Mouse (Mus musculus): Measurements from ENCODE around the gene Mthfsl.
"Not testable (repeated sequence)": the region's sequence is repeated elsewhere in the genome, so short reads cannot be mapped to it uniquely, and the experiment has no call there.

Gene Mthfsl

DNA sequence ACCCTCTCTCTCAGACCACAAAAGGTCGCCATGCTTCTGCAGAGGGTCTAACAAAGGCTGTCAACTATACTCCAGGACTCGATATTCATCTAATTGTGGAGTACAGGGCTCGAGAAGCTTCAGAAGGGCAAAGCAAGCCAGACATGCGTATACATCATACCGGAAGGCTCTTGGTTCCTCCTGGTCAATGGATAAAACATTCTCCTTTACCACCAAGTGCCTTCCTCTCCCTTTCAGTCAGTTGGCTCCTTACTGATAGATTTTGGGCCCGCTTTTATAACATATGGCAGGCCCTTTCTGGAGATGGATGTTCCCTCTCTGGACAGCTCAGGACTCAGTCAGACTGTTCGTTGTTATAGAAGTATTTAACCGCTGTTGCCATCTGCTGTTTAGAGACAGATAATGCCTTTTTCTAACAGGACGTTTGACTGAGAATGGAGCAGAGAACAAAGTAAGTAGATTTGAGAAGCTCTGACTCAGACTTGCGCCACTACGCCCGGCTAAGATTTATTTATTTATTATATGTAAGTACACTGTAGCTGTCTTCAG, at the start of gene Mthfsl:
Gene Mthfsl, minus strand, starts transcription at position 308 of the 549 bp plus-strand sequence.
- peak; percentile 90 for DNase-seq

GRCm38 (mm10) chr9:88769470-88769869, 49.4 kb upstream of the Mthfsl start:
- peak; percentile 91 for DNase-seq

DNA sequence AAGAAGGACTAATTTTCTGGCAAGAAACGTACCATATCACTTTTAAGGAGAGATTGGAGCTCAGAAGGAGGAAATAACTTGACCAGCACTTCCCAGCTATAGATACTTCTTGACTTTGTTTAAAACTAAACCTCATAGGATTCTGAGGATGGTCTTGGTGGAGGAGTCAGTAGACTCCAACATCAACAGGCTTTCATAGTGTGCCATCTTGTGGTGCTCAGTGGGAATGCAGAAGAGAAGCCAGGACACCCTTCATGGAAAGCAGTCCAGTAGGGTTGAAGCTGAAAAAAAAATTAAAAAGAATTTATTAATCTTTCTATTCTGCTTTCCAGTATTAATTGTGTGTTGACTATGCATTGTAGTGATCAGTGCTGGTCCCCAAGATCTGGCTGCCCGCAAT, 26.6 kb upstream of the Mthfsl start:
- DNase-seq = not testable (repeated sequence)

DNA sequence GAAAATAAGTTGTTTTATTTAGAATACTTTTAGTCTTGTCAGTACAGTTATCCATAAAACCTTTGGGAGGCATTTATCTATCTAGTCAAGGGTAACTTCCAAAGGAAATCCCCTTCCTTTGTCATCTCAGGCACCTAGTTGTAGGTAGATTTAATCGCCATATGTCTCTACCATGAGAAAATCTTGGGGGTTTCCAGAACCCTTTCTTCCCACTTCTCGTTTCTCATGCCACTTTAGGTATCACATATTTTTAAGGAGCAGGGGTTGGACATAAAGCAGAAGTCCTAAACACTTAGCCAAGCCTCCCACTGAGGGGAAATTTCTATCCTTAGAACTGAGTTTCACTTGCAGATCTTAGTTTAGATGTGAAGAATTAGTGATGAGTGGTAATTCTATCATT, 25.9 kb upstream of the Mthfsl start:
- DNase-seq = not testable (repeated sequence)

GRCm38 (mm10) chr9:88735289-88735688, 15.2 kb upstream of the Mthfsl start:
- not testable (repeated sequence) for DNase-seq

- not testable (repeated sequence) for DNase-seq
Measured at GRCm38 (mm10) chr9:88733182-88733581, 13.1 kb upstream of the Mthfsl start.

DNA sequence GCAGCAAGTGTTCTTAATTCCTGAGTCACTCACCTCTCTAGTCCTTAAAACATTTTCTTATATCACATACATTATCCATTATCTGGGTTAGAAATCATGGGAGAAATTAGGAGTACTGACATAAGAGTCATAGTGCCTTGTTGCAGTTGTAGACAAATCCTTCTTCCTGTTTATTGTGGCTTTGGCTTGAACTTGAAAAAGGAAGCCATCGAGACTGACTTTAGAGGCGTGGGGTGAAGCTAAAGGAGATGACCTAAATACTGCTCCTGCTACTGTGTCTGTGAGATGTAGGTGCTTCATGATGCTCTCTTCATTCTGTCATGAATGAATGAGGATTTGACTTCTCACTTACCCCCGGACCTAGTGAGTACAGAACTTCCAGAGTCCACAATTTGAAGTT, 12.2 kb upstream of the Mthfsl start:
- not testable (repeated sequence) for DNase-seq

GRCm38 (mm10) chr9:88731728-88732127, 11.6 kb upstream of the Mthfsl start, which contains the start of gene Bcl2a1d:
TSS of gene Bcl2a1d (minus strand) at chr9:88731914.
- DNase-seq = peak; percentile 89

- not testable (repeated sequence) for DNase-seq
Measured at GRCm38 (mm10) chr9:88728311-88728710, 8.2 kb upstream of the Mthfsl start.

GRCm38 (mm10) chr9:88721628-88722027, 1.5 kb upstream of the Mthfsl start:
- not testable (repeated sequence) for DNase-seq

GRCm38 (mm10) chr9:88719073-88719921, 799 bp downstream of the Mthfsl start:
- DNase-seq = peak; percentile 97

- peak; percentile 80 for DNase-seq
Measured at GRCm38 (mm10) chr9:88718593-88718992, 1.5 kb downstream of the Mthfsl start.

DNA sequence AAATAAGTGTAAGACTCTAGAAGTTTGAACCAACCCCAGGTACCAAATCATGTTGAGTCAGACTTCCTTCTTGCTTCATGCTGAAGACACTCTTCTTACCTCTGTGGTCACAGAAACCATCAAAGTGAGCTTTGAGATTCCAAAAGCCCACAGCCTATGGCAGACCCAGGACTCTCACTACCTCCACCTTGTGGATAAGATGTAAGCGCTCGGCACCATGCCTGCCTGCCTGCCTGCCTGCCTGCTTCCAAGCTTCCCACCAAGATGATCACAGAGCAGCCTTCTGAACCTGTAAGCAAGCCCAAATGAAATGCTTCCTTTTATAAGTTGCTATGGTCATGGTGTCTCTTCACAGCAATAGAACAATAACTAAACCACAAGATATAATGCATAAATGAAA, 2.0 kb downstream of the Mthfsl start:
- peak; percentile 89 for DNase-seq

GRCm38 (mm10) chr9:88714515-88714914, 5.6 kb downstream of the Mthfsl start:
- not testable (repeated sequence) for DNase-seq

- not testable (repeated sequence) for DNase-seq
Measured at GRCm38 (mm10) chr9:88712164-88712749, 7.8 kb downstream of the Mthfsl start.

DNA sequence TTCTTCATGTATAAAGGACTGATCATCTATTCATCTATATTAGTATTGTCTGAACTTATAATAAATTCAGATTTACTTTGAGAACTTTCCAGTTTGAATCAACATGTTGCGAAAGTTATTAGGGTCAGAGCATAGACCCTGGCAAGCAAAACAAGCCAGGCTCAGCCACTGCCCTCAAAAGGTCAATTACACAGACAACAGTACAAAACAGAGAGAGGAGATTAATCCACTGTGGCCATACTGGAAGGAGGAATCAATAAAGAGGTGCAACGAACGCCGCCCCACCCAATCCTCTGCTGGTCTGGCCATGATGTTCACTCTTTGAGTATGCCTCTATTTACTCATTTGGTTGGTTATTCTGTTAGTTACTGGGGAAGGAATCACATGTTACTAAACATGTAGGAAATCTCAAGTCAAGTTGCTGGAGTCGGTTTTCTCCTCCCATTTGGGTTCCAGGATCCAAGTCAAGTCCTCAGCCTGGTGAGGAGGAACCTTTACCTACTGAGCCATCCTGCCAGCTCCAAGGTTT, 9.1 kb downstream of the Mthfsl start:
- DNase-seq = peak; percentile 89

DNA sequence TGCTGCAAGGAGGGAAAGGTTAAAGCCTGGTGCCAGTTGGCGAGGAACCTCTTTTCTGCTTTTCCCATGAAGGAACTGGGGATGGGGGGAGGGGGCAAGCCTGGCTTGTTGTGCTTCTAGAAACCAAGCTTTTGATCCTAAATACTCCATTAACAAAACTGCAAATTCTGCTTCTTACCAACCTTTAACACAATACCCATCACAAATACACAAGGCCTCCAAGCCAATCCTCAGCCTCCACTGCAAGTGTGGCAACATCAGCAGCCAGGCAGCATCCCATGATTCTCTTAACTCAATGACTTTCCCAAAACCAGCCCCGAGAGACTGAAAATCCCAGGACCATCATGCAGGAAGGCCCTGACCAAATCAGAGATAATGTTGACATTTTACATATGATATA, 9.7 kb downstream of the Mthfsl start:
- peak; percentile 84 for DNase-seq

DNA sequence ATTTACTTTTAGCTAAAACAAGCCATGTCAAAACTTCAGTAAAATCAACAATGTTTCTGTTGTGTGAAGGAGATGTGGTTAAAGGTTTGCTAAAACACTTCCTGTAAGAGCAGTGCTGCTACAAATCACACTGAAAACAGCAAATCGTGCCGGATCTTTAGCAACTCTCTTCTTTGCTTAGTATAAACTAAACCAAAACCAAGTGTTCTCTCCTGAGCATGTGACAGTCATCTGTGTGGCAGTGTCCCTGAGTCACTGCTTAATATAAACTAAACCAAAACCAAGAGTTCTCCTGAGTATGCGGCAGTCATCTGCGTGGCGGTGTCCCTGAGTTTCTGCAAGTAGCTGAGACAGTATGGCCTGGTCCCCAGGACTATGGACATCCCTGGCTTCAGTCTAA, 10.3 kb downstream of the Mthfsl start:
- DNase-seq = peak; percentile 87

DNA sequence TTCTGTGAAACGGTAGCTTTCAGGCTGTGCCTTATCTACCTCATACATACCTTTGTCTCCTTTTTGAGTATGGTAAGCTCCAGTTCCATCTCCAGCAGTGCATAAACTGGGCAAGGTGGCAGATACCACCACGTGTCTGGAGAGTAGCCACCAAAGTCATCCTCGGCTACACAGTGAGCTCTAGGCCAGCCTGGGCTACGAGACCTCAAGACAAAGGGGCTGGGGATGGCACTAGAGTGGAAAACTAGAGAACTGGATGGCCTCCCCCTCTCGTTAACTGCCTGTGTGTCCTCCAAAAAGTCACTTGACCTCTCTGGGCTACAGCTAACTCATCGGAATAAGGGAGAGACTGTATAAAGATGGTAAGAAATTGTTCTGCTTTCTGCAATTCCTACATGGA, 10.8 kb downstream of the Mthfsl start:
- DNase-seq = peak; percentile 93

- DNase-seq = peak; percentile 87
Measured at GRCm38 (mm10) chr9:88706700-88707099, 13.4 kb downstream of the Mthfsl start.

DNA sequence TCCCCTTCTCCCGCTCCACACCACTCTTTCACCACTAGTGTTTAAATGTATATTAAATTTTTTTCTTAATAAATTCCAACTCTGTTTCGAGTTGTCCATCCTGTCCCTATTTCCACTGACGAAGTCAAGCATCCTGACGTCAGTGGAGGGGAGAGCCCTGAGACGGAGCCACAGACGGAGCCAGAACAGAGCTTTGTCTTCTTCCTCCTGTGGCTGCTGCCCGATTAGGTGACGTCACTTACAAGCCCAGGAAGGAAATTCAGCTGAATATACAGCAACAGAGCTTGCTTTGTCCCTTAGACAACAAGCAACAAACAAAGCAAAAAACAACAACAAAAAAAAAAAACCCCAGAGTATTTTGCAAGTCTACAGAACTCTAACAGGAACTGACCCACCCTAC, 14.9 kb downstream of the Mthfsl start:
- DNase-seq = peak; percentile 91

DNA sequence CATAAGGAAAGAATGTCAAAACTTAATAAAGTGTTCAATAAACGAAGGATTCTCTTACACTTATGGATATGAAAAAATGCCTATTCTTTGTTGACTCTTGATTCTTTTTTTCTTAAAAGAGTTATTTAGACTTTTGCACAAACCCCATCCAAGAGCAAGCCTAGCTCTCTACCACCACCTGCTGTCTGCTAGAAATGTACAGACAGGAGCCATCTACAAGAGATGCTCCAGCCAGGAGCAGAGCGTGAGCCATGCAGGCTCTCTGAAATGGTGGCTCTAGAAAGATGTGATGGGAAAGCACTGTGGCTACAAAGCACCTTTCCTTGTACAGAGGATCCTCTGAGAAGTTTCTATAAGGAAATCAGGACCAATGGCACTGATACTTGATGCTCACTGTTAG, 21.4 kb downstream of the Mthfsl start:
- not testable (repeated sequence) for DNase-seq

GRCm38 (mm10) chr9:88691307-88691706, 28.8 kb downstream of the Mthfsl start:
- DNase-seq = not testable (repeated sequence)

DNA sequence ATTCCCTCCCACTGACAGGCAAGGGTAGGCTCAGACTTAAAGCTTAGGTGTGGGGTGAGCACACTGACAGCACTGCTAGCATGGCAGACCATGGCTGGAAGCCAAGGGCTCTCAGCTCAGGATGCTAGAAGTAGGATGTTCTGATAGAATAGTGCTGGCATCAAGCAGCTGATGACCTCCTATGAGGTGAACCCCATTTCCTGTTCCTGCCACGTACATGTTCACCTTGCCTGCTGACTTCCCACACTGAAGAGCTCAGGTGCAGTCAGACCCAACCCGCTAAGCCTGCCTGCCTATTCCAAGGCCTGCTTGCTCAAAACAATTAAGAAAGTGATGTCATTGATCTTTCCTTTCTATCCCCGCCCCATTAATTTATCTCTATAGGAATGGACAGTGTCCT, 30.6 kb downstream of the Mthfsl start:
- not testable (repeated sequence) for DNase-seq

Data from heart, adult 11 months (tissue).